Mouse (Mus musculus): ENCODE measurements around the gene Tcp1.
"Not testable (repeated sequence)": the region's sequence is repeated elsewhere in the genome, so short reads cannot be mapped to it uniquely, and the experiment has no call there.

Gene Tcp1

GRCm38 (mm10) chr17:12904349-12904748, 11.2 kb upstream of the Tcp1 start:
- ChIA-PET POLR2A (interaction anchor here in 3 of 4 experiments (0.6 to 6.7 kb wide), 9 partner anchors 9 to 92 kb away, joined by 3 to 46 read pairs (median 4); partner anchors contain the start of genes Mrpl18 (in 3 of the 3) and Tcp1 (in 2 of the 3)), CTCF (no interaction called here)

GRCm38 (mm10) chr17:12905810-12906209, 9.7 kb upstream of the Tcp1 start:
- ChIA-PET CTCF (no interaction called here), POLR2A (interaction anchor here in 3 of 4 experiments (0.7 to 6.7 kb wide), 4 partner anchors 10 to 29 kb away, joined by 3 to 46 read pairs (median 7); partner anchors contain the start of genes Mrpl18 (in 2 of the 3) and Tcp1 (in 2 of the 3))

DNA sequence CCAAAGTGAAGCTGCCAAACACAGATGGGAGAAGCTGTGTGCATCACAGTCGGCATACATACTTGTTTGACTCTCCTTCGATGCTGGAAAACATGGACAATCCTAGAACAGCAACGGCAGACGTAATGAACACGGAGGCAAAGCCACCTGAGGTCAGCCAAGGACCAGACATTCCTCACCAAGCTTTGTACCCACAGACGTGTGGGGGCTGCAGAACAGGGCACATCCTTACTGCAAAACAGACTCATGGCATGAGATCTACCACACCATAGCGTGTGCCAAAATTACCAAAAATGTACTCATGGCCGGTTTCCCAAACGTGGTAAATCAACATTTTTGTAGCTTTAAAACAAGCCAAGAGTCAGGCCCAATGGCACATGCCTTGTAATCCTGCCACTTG, 9.1 kb upstream of the Tcp1 start:
- ChIA-PET CTCF (no interaction called here), POLR2A (interaction anchor here in 3 of 4 experiments (0.7 to 6.7 kb wide), 4 partner anchors 10 to 54 kb away, joined by 3 to 46 read pairs (median 8); partner anchors contain the start of genes Mrpl18 (in 2 of the 3), Tcp1 (in 2 of the 3) and Acat2 (in 1 of the 3))

DNA sequence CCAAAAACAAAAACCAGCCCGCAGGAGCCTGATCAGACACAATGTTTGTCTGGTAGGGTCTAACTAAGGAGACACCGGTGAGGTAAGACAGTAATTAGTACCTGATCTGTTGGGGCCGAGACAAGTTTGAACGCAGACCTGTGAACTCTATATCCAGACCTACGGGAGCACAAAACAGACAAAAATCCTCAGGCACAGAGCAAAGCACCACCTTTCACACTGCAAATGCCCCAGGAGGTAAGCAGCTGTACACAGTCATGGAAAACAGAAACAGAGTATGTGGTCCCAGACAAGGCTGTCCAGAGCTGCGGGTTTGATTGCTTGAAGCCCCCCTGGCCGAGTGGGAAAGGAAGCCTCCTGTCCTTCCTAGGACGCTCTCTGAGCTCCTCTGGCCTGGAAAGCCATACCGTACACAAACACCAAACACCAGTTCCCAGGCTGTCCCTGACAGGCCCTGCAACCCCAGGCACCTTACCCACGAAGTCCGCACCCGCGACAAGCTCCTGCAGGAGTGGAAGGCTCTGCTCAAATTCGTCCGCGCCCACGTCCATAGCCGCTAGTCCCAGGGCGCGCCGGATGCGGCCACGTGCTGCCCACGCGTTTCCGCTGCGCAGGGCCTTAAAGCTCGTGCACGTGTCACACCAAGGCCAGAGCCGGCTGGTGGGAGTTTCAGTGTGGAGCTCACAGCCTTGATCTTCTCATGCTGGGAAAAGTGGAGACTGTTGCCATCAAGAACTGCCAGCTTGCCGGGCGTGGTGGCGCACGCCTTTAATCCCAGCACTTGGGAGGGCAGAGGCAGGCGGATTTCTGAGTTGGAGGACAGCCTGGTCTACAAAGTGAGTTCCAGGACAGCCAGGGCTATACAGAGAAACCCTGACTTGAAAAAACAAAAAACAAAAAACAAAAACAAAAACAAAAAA, 5.9 kb upstream of the Tcp1 start, which contains the start of gene Pnldc1:
Gene Pnldc1, minus strand, starts transcription at position 870 of the 920 bp plus-strand sequence.
- CTCF ChIA-PET, result interaction anchor here in 2 of 4 experiments (0.8 to 1.5 kb wide), 3 partner anchors 16 to 30 kb away, joined by 3 to 7 read pairs (median 6); no protein-coding TSS in a partner anchor
- POLR2A ChIA-PET, result interaction anchor here (0.7 to 3.4 kb wide), 32 partner anchors 9 to 148 kb away, joined by 3 to 23 read pairs (median 4); partner anchors contain the start of genes Acat2 (in 4 of the 4) and Sod2 (in 1 of the 4)

DNA sequence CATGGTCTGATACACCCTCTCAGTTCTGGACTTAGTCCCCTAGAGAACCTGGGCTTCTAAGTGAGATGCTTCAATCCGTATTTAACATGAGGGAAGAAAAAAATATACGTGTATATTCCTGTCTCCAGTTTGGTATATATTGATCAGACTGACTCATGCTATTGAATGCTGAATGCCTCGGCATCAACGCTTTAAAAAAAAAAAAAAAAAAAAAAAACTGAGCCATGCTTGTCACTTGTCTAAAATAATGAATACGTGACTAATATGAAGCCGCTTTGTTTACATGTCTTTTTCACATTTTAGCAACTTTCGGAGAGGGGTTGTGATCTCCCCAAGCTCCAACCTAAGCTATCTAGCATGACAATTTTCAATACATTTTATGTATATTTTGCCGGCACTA, 5.1 kb upstream of the Tcp1 start:
- ChIA-PET CTCF (interaction anchor here in 2 of 4 experiments (1.4 to 1.5 kb wide), 2 partner anchors 30 kb away, joined by 6 to 7 read pairs; no protein-coding TSS in a partner anchor), POLR2A (interaction anchor here (0.7 to 3.4 kb wide), 28 partner anchors 8 to 97 kb away, joined by 3 to 23 read pairs (median 4); partner anchors contain the start of genes Acat2 (in 4 of the 4) and Sod2 (in 1 of the 4))

DNA sequence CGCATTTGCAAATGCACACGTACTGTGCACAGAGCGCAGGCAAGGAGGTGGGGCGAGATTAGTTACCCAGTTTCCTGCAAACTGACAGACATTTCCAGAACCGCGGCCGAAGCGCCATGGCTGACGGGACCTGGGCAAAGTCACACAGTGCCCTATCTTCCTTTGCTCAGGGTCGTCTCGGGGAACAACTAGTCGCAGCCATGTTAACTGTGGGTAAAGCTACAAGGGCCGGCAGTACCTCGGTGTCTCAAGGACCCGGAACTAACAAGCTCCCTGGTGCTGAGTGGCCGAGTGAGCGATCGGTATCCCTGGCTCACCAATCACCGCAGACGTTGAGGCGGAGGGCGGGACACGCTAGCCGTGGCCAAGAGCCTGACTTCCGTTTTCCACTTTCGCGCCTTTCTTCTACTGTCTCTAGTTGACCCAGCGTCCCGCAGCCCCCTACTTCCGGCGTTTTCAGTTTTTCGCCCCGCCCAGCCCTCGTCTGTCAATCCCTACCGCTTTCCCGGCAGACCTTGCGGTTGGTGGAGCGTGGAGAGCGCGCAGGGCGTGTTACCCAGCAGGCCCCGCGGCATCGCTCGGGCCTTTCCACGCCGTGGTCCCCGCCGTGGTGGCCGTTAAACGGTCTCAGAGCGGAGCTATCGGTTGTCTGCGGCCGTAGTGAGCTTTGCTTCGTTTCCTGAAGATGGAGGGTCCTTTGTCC, 531 bp downstream of the Tcp1 start, which contains the start of gene Mrpl18:
Gene Mrpl18, minus strand, starts transcription at position 465 of the 703 bp plus-strand sequence.
- ChIA-PET POLR2A (interaction anchor here (0.5 to 9.2 kb wide), 81 partner anchors 8 to 767 kb away, joined by 3 to 92 read pairs (median 5); partner anchors contain the start of genes Acat2 (in 3 of the 4), Sod2 (in 3 of the 4) and Acat3 (in 1 of the 4)), CTCF (interaction anchor here in 3 of 4 experiments (0.5 to 2.0 kb wide), 11 partner anchors 19 to 767 kb away, joined by 3 to 8 read pairs (median 4); partner anchors contain the start of gene Acat2 (in 1 of the 3))

- ChIA-PET POLR2A (interaction anchor here (0.5 to 9.2 kb wide), 81 partner anchors 7 to 1257 kb away, joined by 3 to 92 read pairs (median 6); partner anchors contain the start of genes Acat2 (in 3 of the 4), Sod2 (in 3 of the 4), Acat3 (in 1 of the 4) and Pnldc1 (in 1 of the 4)), CTCF (interaction anchor here in 3 of 4 experiments (0.5 to 2.0 kb wide), 12 partner anchors 20 to 766 kb away, joined by 3 to 10 read pairs (median 4); partner anchors contain the start of gene Acat2 (in 1 of the 3))
Observed at GRCm38 (mm10) chr17:12916588-12917380, 1.3 kb downstream of the Tcp1 start.

DNA sequence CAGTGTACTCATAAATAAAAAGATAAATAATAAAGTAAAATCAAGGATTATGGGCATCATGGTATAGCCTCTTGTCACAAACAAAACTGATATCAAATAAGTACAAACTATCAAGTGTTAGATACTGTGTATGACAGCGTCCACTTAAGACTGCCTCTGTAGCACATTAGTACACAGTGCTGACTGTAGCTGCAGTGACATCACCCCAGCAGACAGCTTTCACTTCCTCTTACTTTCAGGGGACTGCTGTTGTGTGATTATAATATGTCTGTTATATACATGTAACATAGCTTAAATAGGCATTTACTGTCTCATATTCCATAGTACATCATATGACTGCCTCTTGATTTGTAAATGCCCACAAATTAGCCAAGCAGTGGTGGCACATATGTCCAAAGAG, 5.6 kb downstream of the Tcp1 start:
- CTCF ChIA-PET, result no interaction called here
- POLR2A ChIA-PET, result interaction anchor here in 1 of 4 experiments (0.8 to 9.2 kb wide), 5 partner anchors 10 to 86 kb away, joined by 3 to 92 read pairs (median 3); no protein-coding TSS in a partner anchor

GRCm38 (mm10) chr17:12925001-12925400, 9.5 kb downstream of the Tcp1 start:
- ChIA-PET POLR2A (interaction anchor here (1.0 to 3.1 kb wide), 18 partner anchors 9 to 82 kb away, joined by 3 to 42 read pairs (median 5); partner anchors contain the start of genes Mrpl18 (in 4 of the 4), Acat2 (in 3 of the 4), Tcp1 (in 3 of the 4) and Pnldc1 (in 1 of the 4)), CTCF (interaction anchor here in 1 of 4 experiments (1.2 kb wide), 1 partner anchor 16 kb away, joined by 3 read pairs; no protein-coding TSS in a partner anchor)

DNA sequence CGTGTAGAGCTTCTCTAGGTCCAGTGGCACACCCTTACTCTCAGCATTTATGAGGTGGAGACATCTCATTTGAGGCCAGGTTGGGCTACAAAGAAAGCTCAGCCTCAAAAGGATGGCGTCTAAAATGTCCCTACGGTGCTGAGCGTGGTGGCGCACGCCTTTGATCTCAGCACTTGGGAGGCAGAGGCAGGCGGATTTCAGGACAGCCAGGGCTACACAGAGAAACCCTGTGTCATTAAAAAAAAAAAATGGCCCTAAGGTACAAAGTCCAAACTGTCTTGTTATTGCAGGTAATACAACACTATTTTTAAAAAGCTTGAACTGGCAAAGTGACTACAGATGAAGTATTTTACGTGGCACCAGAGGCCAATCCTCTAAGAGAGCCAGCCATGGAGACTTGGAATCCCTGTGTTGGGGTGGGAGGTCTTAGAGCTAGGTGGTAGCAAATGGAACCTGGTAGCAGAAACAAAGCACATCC, 10.2 kb downstream of the Tcp1 start:
- ChIA-PET POLR2A (interaction anchor here (0.7 to 3.1 kb wide), 25 partner anchors 9 to 939 kb away, joined by 3 to 42 read pairs (median 4); partner anchors contain the start of genes Mrpl18 (in 4 of the 4), Acat2 (in 3 of the 4), Tcp1 (in 3 of the 4) and Pnldc1 (in 1 of the 4)), CTCF (interaction anchor here in 1 of 4 experiments (1.2 kb wide), 1 partner anchor 16 kb away, joined by 3 read pairs; no protein-coding TSS in a partner anchor)

- CTCF ChIA-PET, result not testable (repeated sequence)
- POLR2A ChIA-PET, result interaction anchor here in 2 of 4 experiments (0.7 to 2.0 kb wide), 7 partner anchors 8 to 38 kb away, joined by 3 to 9 read pairs (median 3); partner anchors contain the start of genes Acat2 (in 1 of the 2), Mrpl18 (in 1 of the 2) and Tcp1 (in 1 of the 2)
Observed at GRCm38 (mm10) chr17:12931576-12931975, 16.1 kb downstream of the Tcp1 start.

DNA sequence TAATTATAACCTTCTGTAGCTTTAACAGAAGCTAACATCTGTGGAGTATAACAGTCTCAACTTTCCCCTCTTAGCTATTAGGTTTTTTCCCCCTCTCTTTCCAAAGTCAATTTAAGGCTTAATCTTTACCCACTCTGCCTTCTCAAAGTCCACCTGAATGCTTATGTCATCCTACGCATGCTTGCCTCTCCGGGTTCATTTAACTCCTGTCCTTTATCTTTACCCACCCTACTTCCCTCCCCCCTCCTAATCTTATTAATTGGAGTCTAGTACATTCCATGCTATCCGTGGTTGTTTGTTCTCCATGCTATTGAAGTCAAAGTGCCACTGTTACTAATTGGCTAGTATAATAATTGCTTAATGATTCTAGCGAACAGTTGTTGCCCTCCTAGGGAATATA, 20.2 kb downstream of the Tcp1 start:
- CTCF ChIA-PET, result no interaction called here
- POLR2A ChIA-PET, result interaction anchor here in 2 of 4 experiments (0.6 to 3.0 kb wide), 6 partner anchors 10 to 30 kb away, joined by 3 to 15 read pairs (median 7); partner anchors contain the start of genes Acat2 (in 1 of the 2), Mrpl18 (in 1 of the 2) and Tcp1 (in 1 of the 2)

DNA sequence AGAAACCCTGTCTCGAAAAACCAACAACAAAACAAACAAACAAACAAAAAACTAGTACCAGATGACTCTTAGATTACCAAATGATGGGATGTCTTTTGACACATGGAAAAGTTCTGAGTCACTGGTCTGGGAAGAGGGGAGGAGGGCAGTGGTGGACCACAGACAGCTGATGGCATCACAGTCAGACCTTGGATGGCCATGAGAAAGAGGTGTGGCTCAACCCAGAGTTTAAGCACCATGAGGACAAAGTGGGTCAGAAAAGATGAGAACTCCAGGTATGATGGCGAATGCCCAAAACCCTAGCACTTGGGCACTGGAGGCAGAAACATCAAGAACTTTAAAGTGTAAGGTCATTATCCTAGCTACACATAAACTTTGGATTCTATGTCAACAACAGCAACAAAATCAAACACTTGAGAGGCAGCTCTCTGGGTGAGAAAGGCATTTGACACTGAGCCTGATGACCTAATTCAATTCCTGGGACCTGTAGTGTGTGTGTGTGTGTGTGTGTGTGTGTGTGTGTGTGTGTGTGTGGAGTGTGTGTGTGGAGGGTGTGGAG, 22.0 kb downstream of the Tcp1 start:
- ChIA-PET POLR2A (interaction anchor here in 2 of 4 experiments (0.6 to 3.0 kb wide), 11 partner anchors 8 to 72 kb away, joined by 3 to 15 read pairs (median 4); partner anchors contain the start of genes Acat2 (in 1 of the 2), Mrpl18 (in 1 of the 2) and Tcp1 (in 1 of the 2)), CTCF (interaction anchor here in 1 of 4 experiments (0.6 to 0.7 kb wide), 2 partner anchors 21 to 171 kb away, joined by 5 to 10 read pairs; no protein-coding TSS in a partner anchor)

- ChIA-PET CTCF (interaction anchor here in 2 of 4 experiments (0.6 to 1.1 kb wide), 2 partner anchors 21 to 22 kb away, joined by 3 to 10 read pairs; partner anchors contain the start of genes Mrpl18 (in 1 of the 2) and Tcp1 (in 1 of the 2)), POLR2A (interaction anchor here in 2 of 4 experiments (0.6 to 2.0 kb wide), 7 partner anchors 12 to 71 kb away, joined by 3 to 9 read pairs (median 4); partner anchors contain the start of genes Acat2 (in 1 of the 2), Mrpl18 (in 1 of the 2) and Tcp1 (in 1 of the 2))
Observed at GRCm38 (mm10) chr17:12938077-12938476, 22.6 kb downstream of the Tcp1 start.

DNA sequence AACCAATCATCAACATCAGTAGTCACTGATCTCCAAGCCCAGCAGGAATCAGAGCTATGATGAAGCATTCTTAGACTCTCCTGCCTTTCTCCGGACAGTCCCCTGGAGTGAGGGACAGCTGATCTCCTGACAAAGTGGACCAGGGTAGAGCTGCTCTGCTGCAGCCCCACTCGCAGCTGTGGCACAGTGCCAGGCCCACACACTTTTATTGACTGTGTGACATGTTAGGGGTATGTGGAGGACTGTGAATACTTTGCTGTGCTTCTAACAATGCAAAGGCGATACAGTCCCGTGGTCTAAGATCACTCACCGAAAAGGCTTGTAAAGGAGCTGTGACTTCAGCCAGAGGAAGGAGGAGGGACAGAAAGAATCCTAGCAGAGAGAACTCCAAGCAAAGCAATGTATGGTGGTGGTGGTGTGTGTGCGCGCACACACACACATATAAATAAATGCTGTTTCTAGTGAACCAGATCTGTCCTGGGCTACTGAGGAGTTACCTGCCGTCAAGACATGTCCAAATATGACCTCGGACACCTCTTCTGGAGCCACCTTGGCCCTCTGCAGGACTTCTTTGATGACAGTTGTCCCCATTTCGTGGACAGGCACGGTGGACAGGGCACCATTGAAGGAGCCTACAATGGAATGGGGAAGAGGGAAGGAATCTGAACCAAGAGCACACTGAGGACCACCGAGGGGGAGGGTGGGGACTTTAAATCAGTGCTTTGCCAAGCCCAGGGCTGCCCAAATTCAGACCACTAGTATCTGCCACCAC, 24.1 kb downstream of the Tcp1 start:
- POLR2A ChIA-PET, result interaction anchor here in 2 of 4 experiments (1.0 to 2.0 kb wide), 5 partner anchors 10 to 23 kb away, joined by 3 to 13 read pairs (median 9); partner anchors contain the start of genes Mrpl18 (in 2 of the 2), Tcp1 (in 2 of the 2) and Acat2 (in 1 of the 2)
- CTCF ChIA-PET, result not testable (repeated sequence)
